Mouse (Mus musculus) heart, adult 9 months (tissue): ENCODE measurements around the gene Kif26a.
A peak's percentile ranks its signal among the peaks of the same experiment; 100 is the strongest.

Experiments
- DNase-seq, 2 experiments: peaks; one replicate each; pipeline ENCODE4 v3.0.0; 2022; ENCODE audit warnings: low spot score in 2 of 2

Kif26a gene

GRCm38 (mm10) chr12:112163981-112164839, 18.2 kb downstream of the Kif26a start:
- DNase-seq, result no peak

GRCm38 (mm10) chr12:112164840-112165219, 18.8 kb downstream of the Kif26a start:
- DNase-seq, result no peak

GRCm38 (mm10) chr12:112169240-112169639, 23.2 kb downstream of the Kif26a start:
- peak; percentile 81 to 84 for DNase-seq

- no peak for DNase-seq
These were observed 24.9 kb downstream of the Kif26a start for GRCm38 (mm10) chr12:112170671-112171574.

GRCm38 (mm10) chr12:112171657-112172056, 25.6 kb downstream of the Kif26a start:
- DNase-seq, result no peak

GRCm38 (mm10) chr12:112172214-112172613, 26.2 kb downstream of the Kif26a start:
- no peak for DNase-seq

- DNase-seq, result no peak
These were observed 31.7 kb downstream of the Kif26a start for GRCm38 (mm10) chr12:112177679-112178078.

- DNase-seq, result no peak
These were observed 33.7 kb downstream of the Kif26a start for GRCm38 (mm10) chr12:112179687-112180086.

GRCm38 (mm10) chr12:112181921-112182608, 36.1 kb downstream of the Kif26a start:
- DNase-seq, result no peak

GRCm38 (mm10) chr12:112182609-112182955, 36.6 kb downstream of the Kif26a start:
- DNase-seq, result peak; percentile 47 to 52

- peak; percentile 40 to 49 for DNase-seq
These were observed 37.7 kb downstream of the Kif26a start for GRCm38 (mm10) chr12:112183675-112184074.

- DNase-seq, result peak; percentile 89 to 94
These were observed 38.4 kb downstream of the Kif26a start for GRCm38 (mm10) chr12:112184390-112184789.

- DNase-seq, result no peak
These were observed 40.9 kb downstream of the Kif26a start for GRCm38 (mm10) chr12:112186899-112187298.

- no peak for DNase-seq
These were observed 45.7 kb downstream of the Kif26a start for GRCm38 (mm10) chr12:112191753-112192152.

GRCm38 (mm10) chr12:112195019-112195418, 49.0 kb downstream of the Kif26a start:
- no peak for DNase-seq

GRCm38 (mm10) chr12:112196562-112196961, 50.6 kb downstream of the Kif26a start:
- DNase-seq, result no peak

- no peak for DNase-seq
These were observed 53.4 kb downstream of the Kif26a start for GRCm38 (mm10) chr12:112199363-112199762.

- DNase-seq, result no peak
These were observed 54.0 kb downstream of the Kif26a start for GRCm38 (mm10) chr12:112200045-112200444.

GRCm38 (mm10) chr12:112207163-112207562, 61.2 kb downstream of the Kif26a start:
- DNase-seq, result no peak

GRCm38 (mm10) chr12:112207734-112208133, 61.7 kb downstream of the Kif26a start:
- no peak for DNase-seq

- no peak for DNase-seq
These were observed 64.6 kb downstream of the Kif26a start for GRCm38 (mm10) chr12:112210622-112211021.

GRCm38 (mm10) chr12:112214441-112214857, 68.4 kb downstream of the Kif26a start:
- no peak for DNase-seq
